Mouse (Mus musculus): Measurements from ENCODE around the gene Mgll.

DNA sequence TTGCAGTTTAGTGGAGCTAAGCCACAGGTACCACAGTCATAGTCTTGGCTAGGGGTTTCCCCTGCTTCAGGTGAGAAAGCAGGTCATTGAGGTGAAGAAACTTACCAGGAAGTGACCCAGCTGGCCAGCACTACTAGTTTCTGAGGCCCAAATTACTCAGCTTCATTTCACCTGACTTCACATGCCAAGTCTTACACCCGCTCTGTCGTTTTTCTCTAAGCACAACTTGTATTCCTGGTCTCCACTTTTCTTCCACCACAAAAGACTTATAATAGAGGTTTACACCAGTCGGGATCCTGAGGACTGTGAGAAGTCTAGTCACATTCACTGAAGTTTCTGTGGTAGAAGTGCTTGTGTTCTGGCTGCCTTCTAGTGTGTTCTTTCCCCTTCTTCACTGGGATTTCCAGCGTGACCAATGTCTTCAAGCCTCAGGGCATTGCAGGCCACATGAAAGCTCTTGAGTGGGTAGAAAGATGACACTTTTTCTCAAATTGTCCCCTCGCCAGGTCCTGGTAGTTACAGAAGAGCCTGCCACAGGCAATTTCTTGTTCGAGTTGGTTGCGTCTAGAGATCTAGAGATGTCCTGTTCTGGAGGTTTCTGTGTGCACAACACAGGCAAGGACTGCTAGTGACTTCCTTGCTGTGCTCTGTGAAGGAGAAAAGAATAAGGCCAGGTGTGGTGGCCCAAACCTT, 6.0 kb upstream of the Mgll start:
- TF ChIP-seq POLR2A (IDR thresholded peaks at IDR 0.05; ENCODE audit: insufficient read depth, low read depth, low read length) (no peak), CTCF (IDR thresholded peaks at IDR 0.05; ENCODE audit: insufficient read depth, low read depth, low read length) (no peak)

Measured in olfactory bulb, adult 2 months (tissue).